Mouse (Mus musculus): ENCODE measurements around the gene Zfpm1.

- no peak for TF ChIP-seq CTCF (IDR thresholded peaks at IDR 0.05; ENCODE audit: insufficient read depth, low read depth, low read length)
- no peak for TF ChIP-seq POLR2A (IDR thresholded peaks at IDR 0.05; ENCODE audit: insufficient read depth, low read depth, low read length)
Observed at GRCm38 (mm10) chr8:122342362-122342761, 60.4 kb downstream of the Zfpm1 start.

Measured in olfactory bulb, adult 2 months (tissue).